Mouse (Mus musculus) kidney, adult 18-20 months (tissue): ENCODE measurements around the gene Pianp.
A peak's percentile ranks its signal among the peaks of the same experiment; 100 is the strongest.

Experiments used
- DNase-seq: peaks from one replicate; pipeline ENCODE4 v3.0.0; 2021

Gene Pianp

DNA sequence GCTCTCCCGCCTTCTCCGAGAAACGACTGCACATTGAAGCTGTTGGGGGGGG lies 12.5 kb downstream of the Pianp start, which contains the start of gene Zfp384:
Gene Zfp384 (plus strand): TSS at position 17 of the 52 bp plus-strand sequence.
- no peak for DNase-seq

DNA sequence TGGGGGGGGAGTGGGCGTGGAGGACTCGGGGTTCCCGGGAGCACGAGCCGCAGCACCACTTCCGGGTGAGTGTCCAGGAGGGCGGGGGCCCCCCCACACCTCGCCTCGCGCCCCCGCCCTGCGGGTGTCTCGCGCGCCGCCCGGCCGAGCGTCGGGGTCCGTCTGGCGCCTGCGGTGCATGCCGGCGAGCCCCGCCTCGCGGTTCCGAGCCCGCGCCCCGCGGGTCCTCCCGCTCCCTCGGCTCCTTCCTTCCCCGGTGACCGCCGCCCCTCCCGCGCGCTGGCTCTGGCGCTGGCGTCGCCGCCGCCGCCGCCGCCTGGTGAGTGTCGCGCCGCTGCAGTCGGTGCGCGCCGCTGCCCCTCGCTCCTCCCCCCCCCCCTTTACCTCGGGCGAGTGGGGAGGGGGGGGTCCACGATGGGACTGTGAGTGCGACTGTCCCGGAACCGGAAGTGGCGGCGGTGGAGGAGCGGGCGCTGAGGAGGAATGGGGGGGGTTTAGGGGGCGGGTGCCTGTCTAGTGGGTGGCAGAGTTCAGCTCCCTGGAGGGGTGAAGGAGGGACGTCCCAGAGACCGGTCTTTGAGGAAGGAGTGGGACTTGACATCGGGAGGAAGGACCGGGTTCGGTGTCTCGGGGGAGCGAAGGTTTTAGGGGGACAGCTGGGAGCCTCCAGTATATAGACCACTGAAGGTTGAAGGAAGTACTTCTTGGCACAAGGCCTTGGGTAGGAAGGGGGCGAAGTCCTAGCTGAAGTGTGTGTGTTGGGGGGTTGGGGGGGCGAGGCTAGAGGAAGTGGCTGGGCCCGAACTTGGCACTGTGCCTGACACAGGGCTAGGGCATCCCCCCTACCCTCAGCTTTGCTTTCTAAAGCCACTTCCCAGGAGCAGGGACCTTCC lies 12.9 kb downstream of the Pianp start:
- DNase-seq: peak; percentile 83

DNA sequence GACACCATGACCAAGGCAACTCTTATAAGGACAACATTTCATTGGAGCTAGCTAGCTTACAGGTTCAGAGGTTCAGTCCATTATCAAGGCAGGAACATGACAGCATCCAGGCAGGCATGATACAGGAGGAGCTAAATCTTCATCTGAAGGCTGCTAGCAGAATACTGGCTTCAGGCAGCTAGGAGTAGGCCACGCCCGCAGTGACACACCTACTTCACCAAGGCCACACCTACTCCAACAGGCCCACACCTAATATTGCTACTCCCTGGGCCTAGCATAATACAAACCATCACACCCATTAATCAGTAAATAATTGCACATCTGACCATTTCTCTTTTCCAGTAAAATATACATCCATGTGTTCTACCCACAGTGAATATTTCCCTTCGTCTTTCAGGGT lies 21.2 kb downstream of the Pianp start:
- no peak for DNase-seq

DNA sequence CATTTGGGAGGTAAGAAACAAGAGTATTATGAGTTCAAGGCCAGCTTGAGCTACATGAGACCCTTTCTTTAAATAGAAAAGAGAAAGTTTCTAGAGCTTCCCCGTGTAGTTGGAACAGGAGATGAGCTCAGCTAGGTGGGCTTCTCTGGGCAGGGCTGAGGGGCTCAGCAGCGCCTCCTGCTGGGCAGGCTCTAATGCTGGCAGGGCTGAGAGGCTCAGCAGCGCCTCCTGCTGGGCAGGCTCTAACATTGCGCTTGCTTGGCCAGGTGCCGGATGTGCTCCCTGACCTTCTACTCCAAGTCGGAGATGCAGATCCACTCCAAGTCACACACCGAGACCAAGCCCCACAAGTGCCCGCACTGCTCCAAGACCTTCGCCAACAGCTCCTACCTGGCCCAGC lies 34.0 kb downstream of the Pianp start:
- peak; percentile 55 for DNase-seq

DNA sequence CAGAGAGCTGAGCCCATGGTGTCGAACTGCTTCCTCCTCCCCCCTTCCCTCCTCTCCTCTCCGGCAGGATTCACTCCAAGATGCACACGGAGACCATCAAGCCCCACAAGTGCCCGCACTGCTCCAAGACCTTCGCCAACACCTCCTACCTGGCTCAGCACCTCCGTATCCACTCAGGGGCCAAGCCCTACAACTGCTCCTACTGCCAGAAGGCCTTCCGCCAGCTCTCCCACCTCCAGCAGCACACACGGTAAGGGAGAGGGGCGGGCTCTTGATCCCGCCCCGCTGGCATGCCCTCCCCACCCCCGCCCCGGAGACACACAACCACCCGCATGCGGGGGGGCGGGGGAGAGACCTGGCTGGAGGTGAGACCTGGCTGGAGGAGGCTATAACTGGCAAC lies 35.1 kb downstream of the Pianp start:
- no peak for DNase-seq

DNA sequence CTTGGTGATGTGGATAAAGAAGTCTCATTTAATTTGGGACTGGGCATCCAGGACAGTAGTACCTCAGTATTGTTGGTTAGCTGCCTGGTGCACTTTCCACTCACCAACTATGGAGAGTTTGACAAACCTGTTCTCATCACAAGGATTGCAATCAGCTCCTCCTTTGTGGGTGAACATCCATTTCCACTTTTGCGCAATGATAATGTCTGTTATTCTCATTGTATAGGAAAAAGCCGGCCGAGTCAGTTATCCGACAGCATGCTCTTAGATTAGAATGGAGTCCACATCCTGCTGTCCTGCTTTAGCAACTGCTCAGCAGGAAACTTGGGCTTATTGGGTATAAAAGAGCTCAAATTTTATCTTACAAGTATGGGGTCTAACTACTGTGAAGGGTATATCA lies 42.2 kb downstream of the Pianp start:
- no peak for DNase-seq

DNA sequence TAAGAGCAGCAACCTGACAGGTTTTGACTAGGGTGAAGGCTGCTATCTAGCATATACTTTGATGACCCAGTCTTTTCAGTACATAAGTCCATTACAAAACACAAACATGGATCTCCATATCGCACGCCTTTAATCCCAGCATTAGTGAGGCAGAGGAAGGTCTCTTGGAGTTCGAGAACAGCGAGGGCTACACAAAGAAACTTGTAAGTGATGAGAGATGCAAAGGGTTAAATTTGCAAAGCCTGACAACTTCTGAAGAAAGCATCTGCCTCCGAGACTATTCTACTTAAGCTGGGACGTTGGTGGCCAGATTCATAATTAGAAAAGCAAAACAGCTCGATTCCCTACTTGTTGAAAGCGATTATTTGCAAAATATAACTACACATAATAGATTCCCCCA lies 42.6 kb downstream of the Pianp start:
- DNase-seq: no peak

DNA sequence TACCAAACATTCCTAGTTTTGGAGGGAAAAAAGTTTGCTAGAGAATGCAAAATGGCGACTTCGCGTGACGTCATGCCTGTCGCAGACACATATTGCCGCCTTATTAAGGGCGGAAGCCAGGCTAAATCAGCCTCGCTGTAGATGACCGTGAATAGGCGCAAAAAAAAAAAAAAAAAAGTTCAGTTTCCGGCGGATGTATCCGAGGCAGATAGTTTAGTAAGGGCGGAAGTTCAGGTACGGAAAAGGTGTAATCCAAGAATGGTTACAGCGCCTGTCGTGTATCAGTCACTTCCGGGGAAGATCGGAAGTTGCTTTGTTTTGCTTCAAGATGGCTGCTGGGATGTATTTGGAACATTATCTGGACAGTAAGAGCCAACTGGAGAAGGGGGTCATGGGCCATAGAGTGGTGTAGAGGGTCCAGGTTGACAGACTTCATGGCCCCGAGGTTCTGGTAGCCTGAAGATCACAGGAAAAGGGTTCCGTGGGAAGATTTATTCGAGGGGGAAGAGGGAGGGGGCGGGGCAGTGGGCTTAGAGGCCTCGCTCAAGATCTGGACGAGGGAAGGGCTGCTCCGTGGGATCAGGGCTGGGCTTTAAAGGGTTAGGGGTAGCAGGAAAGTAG lies 43.1 kb downstream of the Pianp start, which contains the start of gene Ing4:
Gene Ing4 (plus strand): TSS at position 228 of the 621 bp plus-strand sequence.
- DNase-seq: peak; percentile 91

DNA sequence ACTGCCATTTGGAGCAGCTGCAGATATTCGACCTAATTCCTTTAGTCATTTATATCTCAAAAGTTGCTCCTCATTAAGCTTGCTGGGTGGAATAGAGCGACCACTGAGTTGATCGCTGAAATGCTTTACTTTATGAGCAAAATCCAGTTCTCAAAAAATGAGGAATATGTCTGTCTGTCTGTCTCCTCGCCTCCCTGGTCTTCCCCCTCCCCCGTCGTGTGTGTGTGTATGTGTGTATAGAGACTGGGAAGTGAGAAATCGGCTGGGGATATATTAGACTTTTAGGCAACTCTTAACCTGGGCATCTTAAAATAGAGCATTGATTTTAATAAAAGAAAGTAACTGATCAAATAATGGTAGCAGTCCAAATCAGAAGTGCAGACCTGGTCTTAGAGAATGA lies 43.7 kb downstream of the Pianp start:
- no peak for DNase-seq

DNA sequence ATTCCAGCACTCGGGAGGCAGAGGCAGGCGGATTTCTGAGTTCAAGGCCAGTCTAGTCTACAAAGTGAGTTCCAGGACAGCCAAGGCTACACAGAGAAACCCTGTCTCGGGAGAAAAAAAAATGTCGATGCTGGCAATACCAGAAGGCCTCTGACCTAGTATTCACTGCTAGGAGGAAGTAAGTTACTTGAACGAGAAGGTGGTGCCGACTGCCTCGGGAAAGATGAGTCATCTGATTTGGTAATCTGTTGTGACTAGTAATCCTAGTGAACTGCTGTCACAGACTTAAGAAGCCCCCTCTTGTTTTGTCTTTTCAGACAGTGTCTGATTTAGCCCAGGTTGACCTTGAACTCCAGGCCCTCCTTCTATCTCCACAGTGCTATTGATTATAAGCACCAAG lies 44.6 kb downstream of the Pianp start:
- DNase-seq: no peak

DNA sequence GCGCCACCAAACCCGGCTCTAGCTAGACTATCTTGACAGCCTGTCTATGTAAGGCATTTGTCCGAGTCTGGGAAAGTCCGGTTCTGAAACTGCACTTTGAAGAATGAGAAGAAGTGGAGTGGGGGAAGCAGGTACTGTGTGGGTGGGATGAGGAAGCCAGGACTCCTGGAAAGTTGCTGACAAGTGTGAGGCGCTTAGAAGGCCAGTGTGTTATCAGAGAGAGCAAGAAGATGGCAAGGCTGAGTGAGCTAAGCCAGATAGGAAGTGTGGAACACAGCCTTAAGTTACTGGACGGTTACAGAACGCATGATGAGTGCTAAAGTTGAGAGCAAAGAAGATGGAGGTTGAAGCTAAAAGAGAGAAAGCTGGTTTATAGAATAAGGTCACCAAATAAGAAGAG lies 45.6 kb downstream of the Pianp start:
- DNase-seq: no peak

DNA sequence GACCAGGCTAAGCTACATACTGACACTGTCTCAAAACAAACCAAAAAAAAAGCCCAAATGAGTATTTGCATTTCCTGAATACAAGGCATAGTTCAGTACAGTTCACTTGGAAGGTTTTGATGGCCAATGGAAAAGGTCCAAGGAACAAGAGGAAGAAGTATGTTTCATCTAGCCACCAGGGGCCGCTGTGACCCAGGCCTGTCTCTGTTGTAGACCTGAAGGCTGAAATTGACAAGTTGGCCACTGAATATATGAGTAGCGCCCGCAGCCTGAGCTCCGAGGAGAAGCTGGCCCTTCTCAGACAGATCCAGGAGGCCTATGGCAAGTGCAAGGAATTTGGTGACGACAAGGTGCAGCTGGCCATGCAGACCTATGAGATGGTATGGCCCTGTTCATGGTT lies 50.2 kb downstream of the Pianp start:
- DNase-seq: peak; percentile 81

DNA sequence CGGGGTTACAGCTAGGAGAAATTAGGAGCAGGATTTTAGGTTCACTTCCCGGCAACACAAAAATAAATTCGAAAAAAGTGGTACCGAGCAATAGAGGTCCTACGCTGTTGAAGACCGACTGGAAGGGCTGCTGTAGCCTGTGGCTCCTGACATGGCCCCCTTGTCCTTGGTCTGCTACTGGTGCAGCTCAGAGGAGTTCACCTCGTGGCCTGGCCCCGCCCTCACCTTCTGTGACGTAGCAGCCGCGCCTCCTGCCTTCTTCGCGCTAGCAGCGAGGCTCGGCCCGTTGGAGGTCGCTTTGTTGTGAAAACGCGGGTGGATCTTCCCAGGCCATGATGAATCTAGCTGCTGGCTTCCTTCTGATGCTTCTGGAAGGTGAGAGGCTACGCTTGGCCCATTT lies 53.2 kb downstream of the Pianp start, which contains the start of gene Acrbp:
Gene Acrbp (plus strand): TSS at position 12 of the 400 bp plus-strand sequence.
- no peak for DNase-seq

DNA sequence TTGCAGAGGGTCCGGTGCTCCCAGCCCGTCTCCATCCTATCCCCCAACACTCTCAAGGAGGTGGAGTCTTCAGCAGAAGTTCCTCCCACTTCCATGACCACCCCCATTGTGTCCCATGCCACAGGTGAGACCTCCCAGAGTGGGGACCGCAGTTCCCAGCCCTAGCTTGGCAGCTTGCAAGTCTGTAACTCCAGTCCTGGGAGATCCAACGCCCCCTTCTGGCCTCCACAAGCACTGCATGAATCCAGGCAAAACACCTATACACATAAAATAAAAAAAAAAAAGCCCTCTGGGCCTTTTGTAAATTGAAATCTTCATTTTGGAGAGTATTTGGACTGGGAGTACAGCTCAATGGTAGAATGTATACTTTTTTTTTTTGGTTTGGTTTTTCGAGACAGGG lies 54.7 kb downstream of the Pianp start:
- no peak for DNase-seq
